Mouse (Mus musculus): Measurements from ENCODE around the gene Dmgdh. TPM values are rescaled to one million over a fixed set of nuclear protein-coding genes. Genes with fewer than 3 reads are reported as not detected.

Gene Dmgdh
- total RNA-seq, 2 experiments from 2014 or later = 0.10 to 0.23 TPM

DNA sequence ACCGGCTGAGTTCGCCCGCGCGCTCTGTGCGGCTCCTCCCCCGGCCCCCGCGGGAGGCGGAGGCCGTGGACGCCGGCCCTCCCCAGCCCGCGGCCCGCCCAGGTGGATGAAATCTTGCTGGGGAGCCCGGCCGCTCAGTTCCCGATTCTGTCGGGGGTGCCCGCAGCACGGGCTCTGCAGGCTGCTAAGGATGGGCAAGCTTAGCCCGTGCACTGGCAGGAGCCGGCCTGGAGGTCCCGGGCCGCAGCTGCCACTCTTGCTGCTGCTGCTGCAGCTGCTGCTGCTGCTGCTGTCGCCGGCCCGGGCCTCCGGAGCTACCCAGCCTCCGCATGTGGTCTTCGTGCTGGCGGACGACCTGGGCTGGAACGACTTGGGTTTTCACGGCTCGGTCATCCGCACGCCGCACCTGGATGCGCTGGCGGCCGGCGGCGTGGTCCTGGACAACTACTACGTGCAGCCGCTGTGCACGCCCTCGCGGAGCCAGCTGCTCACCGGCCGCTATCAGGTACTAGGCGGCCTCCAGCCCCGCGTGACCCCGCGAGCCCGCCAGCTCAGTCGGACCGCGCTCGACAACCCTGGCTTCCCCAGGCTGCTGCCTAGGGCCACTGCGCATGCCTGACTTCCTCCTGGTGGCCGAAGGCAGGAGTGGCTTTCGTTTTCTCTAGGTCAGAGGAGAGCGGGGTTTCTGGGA, 97.5 kb downstream of the Dmgdh start, which contains the start of gene Arsb:
Gene Arsb (plus strand): TSS at position 43 of the 691 bp plus-strand sequence.
- DNase-seq (ENCODE audit: low spot score in 2 of 2) = peak; percentile 70 to 89

DNA sequence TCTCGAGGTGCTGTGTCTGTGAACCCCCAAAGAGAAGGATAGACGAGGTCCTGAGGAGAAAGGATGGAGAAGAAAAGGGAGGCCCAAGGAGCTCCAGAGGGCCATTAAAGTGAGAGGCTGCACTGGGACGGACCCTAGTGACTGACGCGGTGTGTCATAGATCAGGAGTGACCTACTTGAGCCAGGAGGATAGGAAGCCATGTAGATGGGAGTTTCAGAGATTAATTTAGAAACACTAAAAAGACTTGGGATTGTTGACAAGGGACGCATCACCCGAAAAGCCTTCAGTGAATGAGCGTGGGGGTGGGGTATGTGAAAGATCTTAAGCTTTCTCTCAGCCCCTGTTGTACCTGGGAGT, 98.0 kb downstream of the Dmgdh start:
- DNase-seq (ENCODE audit: low spot score in 2 of 2) = no peak

DNA sequence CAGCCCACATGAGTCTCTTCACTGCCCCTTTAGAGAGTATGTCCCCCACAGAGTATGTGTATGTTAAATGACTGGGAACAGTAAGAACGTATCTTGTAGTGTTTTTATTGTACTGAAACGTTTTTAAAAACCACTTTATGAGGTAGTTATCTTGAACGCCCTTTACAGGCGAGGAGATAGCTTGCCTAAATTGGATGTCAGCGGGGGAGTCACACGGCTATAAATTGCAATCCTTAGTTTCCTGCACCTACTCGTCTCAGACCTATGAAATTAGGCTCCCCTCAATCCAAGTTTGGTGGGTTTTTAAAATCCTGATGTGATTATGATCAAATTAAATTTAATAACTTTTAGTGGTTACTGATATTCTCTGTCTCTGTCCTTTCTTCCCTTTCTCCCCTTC, 98.6 kb downstream of the Dmgdh start:
- no peak for DNase-seq (ENCODE audit: low spot score in 2 of 2)

DNA sequence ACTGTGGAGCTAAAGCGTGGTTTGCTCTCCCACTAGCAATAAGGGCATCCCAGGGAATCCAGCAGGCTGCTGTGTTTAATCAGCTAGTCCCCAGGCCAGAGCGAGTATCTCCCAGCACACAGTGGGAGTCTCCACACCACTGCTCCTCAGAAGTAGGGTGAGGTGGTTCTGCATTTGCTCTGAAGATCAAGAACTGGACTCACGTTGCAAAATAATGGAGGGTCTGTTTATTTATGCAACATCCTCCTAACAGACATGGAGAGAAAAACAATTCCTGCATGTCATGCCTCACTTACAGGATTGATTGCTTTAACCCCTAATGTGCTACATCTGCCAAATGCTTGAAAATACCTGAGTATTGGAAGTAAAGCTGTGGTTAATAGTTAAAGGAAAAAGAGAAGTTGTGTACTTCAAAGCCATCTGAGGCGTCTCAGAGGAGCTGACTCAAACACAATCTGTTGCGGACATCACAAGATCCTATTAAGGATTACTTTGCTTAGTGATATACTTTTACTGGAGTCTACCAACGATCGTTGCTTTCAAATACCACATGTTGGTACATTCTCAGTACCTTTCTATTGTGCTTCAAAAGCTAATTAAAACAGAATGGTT, 99.6 kb downstream of the Dmgdh start:
- no peak for DNase-seq (ENCODE audit: low spot score in 2 of 2)

DNA sequence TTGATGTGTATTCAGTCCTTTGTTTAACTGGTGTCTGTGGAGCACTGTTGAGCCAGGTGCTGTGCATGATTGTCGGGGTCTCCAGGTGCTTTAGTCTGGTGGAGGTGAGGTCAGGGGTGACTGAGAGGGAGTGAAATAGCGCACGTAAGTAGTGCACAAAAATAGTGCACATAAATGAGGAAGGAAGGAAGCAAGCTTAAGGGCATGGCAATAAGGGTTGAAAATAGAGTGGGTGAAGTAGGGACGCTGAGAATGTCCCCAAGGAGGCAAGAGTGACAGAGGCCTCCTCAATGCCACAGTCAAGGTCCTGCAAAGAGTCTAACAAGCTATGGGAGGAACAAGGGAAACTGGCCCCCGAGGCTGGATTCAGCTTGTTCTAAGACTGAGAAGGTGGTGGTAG, 108.6 kb downstream of the Dmgdh start:
- no peak for DNase-seq (ENCODE audit: low spot score in 2 of 2)

DNA sequence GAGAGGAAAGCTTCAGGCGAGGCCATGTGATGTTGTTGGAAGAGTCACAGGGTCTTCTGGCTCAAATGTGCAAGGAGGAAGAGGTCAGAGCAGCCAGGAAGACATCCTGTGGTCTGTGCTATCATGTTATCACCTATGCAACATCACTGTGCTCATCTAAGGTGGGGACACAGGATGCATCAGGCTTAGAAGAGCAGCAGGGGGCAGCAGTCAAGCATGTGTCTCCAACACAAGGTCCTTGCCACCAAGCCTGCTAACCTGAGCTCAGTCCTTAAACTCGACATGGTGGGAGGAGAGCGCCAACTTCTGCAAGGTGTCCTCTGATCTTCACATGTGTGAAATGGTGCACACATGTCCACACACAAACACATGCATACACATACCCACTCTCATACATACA, 111.1 kb downstream of the Dmgdh start:
- no peak for DNase-seq (ENCODE audit: low spot score in 2 of 2)

DNA sequence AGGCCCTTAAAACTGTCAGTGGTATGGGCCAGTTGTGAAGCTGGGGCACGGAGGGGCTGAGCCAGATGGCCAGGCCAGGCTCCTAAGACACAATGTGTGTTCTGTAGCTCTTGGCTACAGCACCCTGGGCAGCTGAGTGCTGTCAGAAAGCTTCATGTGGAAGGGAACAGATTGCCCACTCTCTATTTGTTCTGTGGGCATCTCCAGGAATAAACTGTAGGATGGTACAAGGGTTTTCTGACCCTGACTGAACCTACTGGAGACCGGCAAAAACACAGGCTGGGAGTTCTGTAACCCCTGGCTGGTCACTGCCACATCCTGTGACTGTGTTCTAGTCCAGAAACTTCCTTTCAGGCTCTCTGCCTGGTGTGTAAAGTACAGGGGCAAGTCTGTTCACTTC, 111.8 kb downstream of the Dmgdh start:
- no peak for DNase-seq (ENCODE audit: low spot score in 2 of 2)

DNA sequence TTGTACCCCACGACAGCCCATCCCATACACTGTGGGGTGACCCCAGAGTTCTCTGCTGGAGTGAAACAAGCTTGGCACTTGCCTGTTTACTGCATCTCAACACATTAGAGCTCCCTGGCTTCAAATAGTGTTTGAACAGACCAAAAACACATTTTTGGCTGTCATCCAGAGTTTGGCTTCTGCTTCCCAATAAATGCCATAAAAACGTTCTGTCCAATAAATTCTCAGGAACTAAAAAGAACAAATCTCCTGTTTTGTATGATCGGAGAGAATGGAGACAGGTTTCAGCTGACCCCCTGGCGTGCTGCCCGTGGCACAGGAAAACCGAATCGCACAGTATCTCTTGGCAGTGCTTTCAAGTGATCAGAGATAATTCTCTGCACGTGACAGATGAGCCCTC, 113.4 kb downstream of the Dmgdh start:
- DNase-seq (ENCODE audit: low spot score in 2 of 2) = no peak

DNA sequence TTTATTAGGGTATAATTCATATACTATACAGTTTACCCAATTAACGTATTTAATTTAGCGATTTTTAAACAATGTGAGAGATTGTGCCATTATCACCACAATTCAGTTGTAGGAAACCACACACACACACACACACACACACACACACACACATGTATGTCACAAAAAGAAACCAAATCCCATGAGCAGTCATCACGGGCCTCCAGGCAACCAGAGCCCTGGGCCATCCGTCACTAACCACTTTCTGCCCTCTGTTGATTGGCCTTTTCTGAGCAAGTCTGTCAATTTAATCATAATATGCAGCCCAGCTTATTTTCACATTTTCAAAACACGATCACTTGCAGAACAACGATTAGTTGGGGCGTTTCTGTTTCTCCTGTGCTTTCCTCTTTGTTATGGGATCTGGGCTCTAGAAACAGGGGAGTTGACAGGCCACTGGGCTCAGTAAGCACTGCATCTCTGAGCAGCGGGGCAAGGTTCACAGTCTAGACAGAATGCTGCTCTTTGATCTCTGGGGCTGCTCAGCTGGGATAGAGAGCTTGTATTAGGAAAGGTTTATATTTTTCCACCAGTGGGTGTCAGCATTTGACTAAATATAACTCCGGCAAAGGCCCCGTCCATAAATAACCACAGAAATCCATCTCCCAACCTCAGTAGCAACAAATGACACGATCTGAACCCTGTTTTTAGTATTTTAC, 118.9 kb downstream of the Dmgdh start:
- no peak for DNase-seq (ENCODE audit: low spot score in 2 of 2)

DNA sequence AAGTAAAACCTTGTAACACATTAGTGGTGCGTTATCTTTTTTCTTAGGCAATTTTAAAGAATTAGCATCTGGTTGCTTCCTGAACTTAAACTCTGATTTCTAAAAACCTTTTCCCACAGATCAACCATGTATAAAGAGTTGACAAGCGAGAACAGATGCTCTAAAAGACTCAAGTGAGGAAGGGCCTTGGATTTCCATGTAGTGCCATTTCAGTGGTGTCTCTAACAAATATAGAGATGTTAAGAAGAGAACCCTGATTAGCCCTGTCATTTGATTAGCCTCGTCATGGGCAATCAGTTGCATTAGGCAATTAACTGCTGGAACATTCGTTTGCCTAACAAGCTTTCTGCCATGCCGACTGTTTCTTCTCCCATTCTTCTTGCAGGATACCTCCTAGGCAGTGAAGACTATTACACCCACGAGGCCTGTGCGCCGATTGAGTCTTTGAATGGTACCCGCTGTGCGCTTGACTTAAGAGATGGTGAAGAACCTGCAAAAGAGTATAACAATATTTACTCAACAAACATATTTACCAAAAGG, 119.5 kb downstream of the Dmgdh start:
- no peak for DNase-seq (ENCODE audit: low spot score in 2 of 2)

DNA sequence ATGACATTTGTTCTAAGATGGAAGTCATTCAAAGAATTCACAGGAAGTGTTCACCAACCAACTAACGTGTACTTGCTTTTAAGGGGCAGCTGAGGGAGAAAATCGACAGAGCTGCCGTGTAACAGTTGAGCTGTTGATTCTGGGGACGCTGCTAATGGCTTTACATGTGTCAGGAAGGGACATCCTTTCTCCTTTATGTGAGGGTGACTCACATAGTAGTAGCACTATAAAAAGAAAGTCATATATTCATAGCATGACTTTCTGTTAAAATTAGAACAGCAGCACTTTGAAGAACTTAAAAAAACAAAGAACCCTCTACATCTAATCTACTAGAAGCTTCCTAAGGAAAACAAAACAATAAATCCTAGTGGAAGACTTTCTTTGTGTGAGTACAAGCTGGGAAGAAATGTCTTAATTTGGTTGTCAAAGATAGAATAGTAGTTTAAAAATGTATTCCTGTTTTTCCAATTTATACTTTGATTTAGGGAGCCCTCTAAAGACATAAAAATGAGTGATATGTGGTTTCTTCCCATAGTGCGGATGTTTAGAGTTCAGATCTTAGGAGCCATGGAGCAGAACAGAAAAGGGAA, 122.9 kb downstream of the Dmgdh start:
- no peak for DNase-seq (ENCODE audit: low spot score in 2 of 2)

Small RNAs within 50 kb of the gene (microRNA-seq; reads per million reads assigned to microRNA genes)
- not detected for gene Mir5624

Other genes starting within 250 kb of the Dmgdh start
- 10 to 100 TPM; 23.2 to 25.2 TPM for gene Jmy, start 174.6 kb upstream of the Dmgdh start, total RNA-seq (2021)
- 1 to 10 TPM in 1 of 2 experiments, under 1 TPM in 1; 0.47 to 3.2 TPM for gene Bhmt, start 36.5 kb upstream of the Dmgdh start, total RNA-seq (2021)
- under 1 TPM in 1 of 2 experiments, not detected in 1; 0.13 TPM for gene Bhmt2, start 131 bp upstream of the Dmgdh start, total RNA-seq (2021)
- 10 to 100 TPM; 17.4 to 18.6 TPM for gene Arsb, start 97.2 kb downstream of the Dmgdh start, total RNA-seq (2021)